Mouse (Mus musculus) intestine, embryonic 14.5 days (tissue): Measurements from ENCODE around the gene Eno2. TPM values are rescaled to one million over a fixed set of nuclear protein-coding genes. Genes with fewer than 3 reads are reported as not detected.

Experiments used
- ATAC-seq: fragments of 200-750 bp; cut with Nextera tagmentation; replicated peaks from 2 replicates; pipeline ENCODE4 v1.8.0; 2017; ENCODE audit warnings: low read depth, moderate number of reproducible peaks, moderate TSS enrichment, moderate library complexity; ENCODE audit not compliant: low FRiP score, low TSS enrichment
- DNase-seq: peaks from one replicate; pipeline ENCODE4 v3.0.0-alpha.2; 2018; ENCODE audit warnings: low spot score
- H3K27ac ChIP-seq: fragments of 300-500 bp; sonication (generic); 2 replicates; pipeline ENCODE4 v1.5.1; 2014; ENCODE audit warnings: low read depth, mild to moderate bottlenecking, control low read depth
- H3K27me3 ChIP-seq: fragments of 300-500 bp; sonication (generic); replicated peaks from 2 replicates; pipeline ENCODE4 v1.6.1; 2014; ENCODE audit warnings: low read length, control low read depth; ENCODE audit not compliant: control insufficient read depth, insufficient read depth
- H3K36me3 ChIP-seq: fragments of 300-500 bp; sonication (generic); 2 replicates; pipeline ENCODE4 v1.6.1; 2014; ENCODE audit warnings: low read length, control low read depth; ENCODE audit not compliant: control insufficient read depth, insufficient read depth
- H3K4me1 ChIP-seq: fragments of 300-500 bp; sonication (generic); replicated peaks from 2 replicates; pipeline ENCODE4 v1.6.1; 2014; ENCODE audit warnings: low read length, control low read depth, mixed read lengths; ENCODE audit not compliant: control insufficient read depth, insufficient read depth
- H3K4me2 ChIP-seq: fragments of 300-500 bp; sonication (generic); 2 replicates; pipeline ENCODE4 v1.6.1; 2014; ENCODE audit warnings: low read length
- H3K4me3 ChIP-seq: fragments of 300-500 bp; sonication (generic); 2 replicates; pipeline ENCODE4 v1.5.1; 2014; ENCODE audit warnings: low read depth, low read length, control low read depth, mixed read lengths
- H3K9ac ChIP-seq: fragments of 300-500 bp; sonication (generic); 2 replicates; pipeline ENCODE4 v1.6.1; 2014; ENCODE audit warnings: mild to moderate bottlenecking, low read length
- H3K9me3 ChIP-seq: fragments of 300-500 bp; sonication (generic); 2 replicates; pipeline ENCODE4 v1.6.1; 2016; ENCODE audit warnings: low read length, control low read depth; ENCODE audit not compliant: control insufficient read depth
- WGBS: fragments of 180-500 bp; shearing (Covaris S2); extraction: QIAGEN DNeasy Blood & Tissue Kit; methylation state at CpG from one replicate; pipeline ENCODE4 v1.1.7; 2014; 5-methylcytosine and 5-hydroxymethylcytosine counted together
- polyA plus RNA-seq: library from polyadenylated mRNA; unstranded; fragments of >200 nt; fragmentation: Nextera tagmentation; extraction: Ambion mirVana; gene quantifications from 2 replicates; pipeline ENCODE4 v1.2.1, GENCODE M21; 2014

Gene Eno2
- polyA plus RNA-seq, 1 experiment from 2014 or later = 8.0 TPM

GRCm38 (mm10) chr6:124765951-124766350 is 3.5 kb downstream of the Eno2 start:
- Histone ChIP-seq H3K9ac (no peak overlapping the region), H3K27me3 (0 out of 2 replicates have a peak, but pooled peaks cover 3% of the 10 kb centered on the region), H3K36me3 (no peaks in the 10 kb centered on the region), H3K4me2 (no peak overlapping the region), H3K4me1 (peaks cover 8% of the 10 kb centered on the region), H3K4me3 (no peak overlapping the region), H3K9me3 (no peaks in the 10 kb centered on the region), H3K27ac (no peak overlapping the region)
- DNase-seq = no peak
- 87% methylated on average over 7 of the region's 7 CpGs for WGBS
- no peak for ATAC-seq

- H3K9ac ChIP-seq = peak overlapping the region; percentile 0; the same call in 1 of the 2 replicates
- no peaks in the 10 kb centered on the region for H3K27me3 ChIP-seq
- H3K36me3 ChIP-seq = no peaks in the 10 kb centered on the region
- peak; percentile 94 for DNase-seq
- peak overlapping the region; percentile 95 for H3K27ac ChIP-seq
- H3K4me2 ChIP-seq = peak overlapping the region; percentile 70
- WGBS = under 1% methylated on average over 5 of the region's 5 CpGs
- H3K4me3 ChIP-seq = no peak overlapping the region
- H3K4me1 ChIP-seq = peaks cover 30% of the 10 kb centered on the region
- peak; percentile 23 for ATAC-seq
- no peaks in the 10 kb centered on the region for H3K9me3 ChIP-seq
Measured at GRCm38 (mm10) chr6:124759259-124759658, 10.2 kb downstream of the Eno2 start.

- WGBS = 50% methylated on average over 2 of the region's 2 CpGs
- H3K9me3 ChIP-seq = no peaks in the 10 kb centered on the region
- no peak for ATAC-seq
- H3K4me1 ChIP-seq = peaks cover 34% of the 10 kb centered on the region
- peak overlapping the region; percentile 95 for H3K27ac ChIP-seq
- H3K4me2 ChIP-seq = peak overlapping the region; percentile 70
- H3K27me3 ChIP-seq = no peaks in the 10 kb centered on the region
- peak overlapping the region; percentile 0 for H3K9ac ChIP-seq
- no peaks in the 10 kb centered on the region for H3K36me3 ChIP-seq
- no peak for DNase-seq
- no peak overlapping the region for H3K4me3 ChIP-seq
Measured at GRCm38 (mm10) chr6:124758849-124759232, 10.6 kb downstream of the Eno2 start.

GRCm38 (mm10) chr6:124757909-124758848 is 11.3 kb downstream of the Eno2 start:
- peak overlapping the region; percentile 70 for H3K4me2 ChIP-seq
- no peaks in the 10 kb centered on the region for H3K27me3 ChIP-seq

GRCm38 (mm10) chr6:124757351-124757880 is 12.1 kb downstream of the Eno2 start:
- Histone ChIP-seq H3K36me3 (peaks cover 7% of the 10 kb centered on the region), H3K27ac (peak overlapping the region; percentile 95), H3K4me3 (peak overlapping the region; percentile 80), H3K27me3 (no peaks in the 10 kb centered on the region), H3K4me2 (peak overlapping the region; percentile 70), H3K4me1 (peaks cover 36% of the 10 kb centered on the region), H3K9me3 (no peaks in the 10 kb centered on the region), H3K9ac (peak overlapping the region; percentile 92)
- ATAC-seq (no peak), DNase-seq (no peak)
- 10% methylated on average over 5 of the region's 5 CpGs for WGBS

More at GRCm38 (mm10) chr6:124757909-124758848, 11.3 kb downstream of the Eno2 start:
- ATAC-seq = no peak
- DNase-seq = peak; percentile 73
- peak overlapping the region; percentile 80 for H3K4me3 ChIP-seq
- peak overlapping the region; percentile 92 for H3K9ac ChIP-seq
- WGBS = 38% methylated on average over 5 of the region's 5 CpGs
- peak overlapping the region; percentile 95 for H3K27ac ChIP-seq
- peaks cover 36% of the 10 kb centered on the region for H3K4me1 ChIP-seq
- H3K36me3 ChIP-seq = peaks cover 2% of the 10 kb centered on the region; the same call in 1 of the 2 replicates
- no peaks in the 10 kb centered on the region for H3K9me3 ChIP-seq

GRCm38 (mm10) chr6:124756652-124757350 is 12.7 kb downstream of the Eno2 start:
- Histone ChIP-seq H3K4me2 (peak overlapping the region; percentile 70), H3K4me1 (peaks cover 36% of the 10 kb centered on the region), H3K27me3 (no peaks in the 10 kb centered on the region), H3K9ac (peak overlapping the region; percentile 92), H3K9me3 (no peaks in the 10 kb centered on the region), H3K27ac (peak overlapping the region; percentile 95), H3K36me3 (peaks cover 7% of the 10 kb centered on the region), H3K4me3 (peak overlapping the region; percentile 80)
- DNase-seq = peak; percentile 90
- WGBS = under 1% methylated on average over 48 of the region's 54 CpGs
- ATAC-seq = peak; percentile 75

GRCm38 (mm10) chr6:124755831-124756595 is 13.5 kb downstream of the Eno2 start, which contains the start of the genes Gm45234 and Atn1:
Gm45234 (minus strand) TSS chr6:124756021.
Atn1 (minus strand) TSS chr6:124756524.
- WGBS = 0% methylated on average over 62 of the region's 100 CpGs
- Histone ChIP-seq H3K36me3 (peaks cover 7% of the 10 kb centered on the region), H3K4me2 (peak within 1 kb of the TSS; percentile 70), H3K9ac (peak within 1 kb of the TSS; percentile 92), H3K27ac (peak within 1 kb of the TSS; percentile 95), H3K9me3 (no peaks in the 10 kb centered on the region), H3K4me1 (peaks cover 36% of the 10 kb centered on the region), H3K4me3 (peak within 1 kb of the TSS; percentile 80), H3K27me3 (no peaks in the 10 kb centered on the region)
- peak; percentile 85 for DNase-seq
- ATAC-seq = peak; percentile 67

- DNase-seq (no peak), ATAC-seq (no peak)
- peak overlapping the region; percentile 80 for H3K4me3 ChIP-seq
- peak overlapping the region; percentile 70 for H3K4me2 ChIP-seq
- H3K27ac ChIP-seq = peak overlapping the region; percentile 95; the same call in 1 of the 2 replicates
- WGBS = 7% methylated on average over 3 of the region's 3 CpGs
- no peaks in the 10 kb centered on the region for H3K9me3 ChIP-seq
- peak overlapping the region; percentile 92 for H3K9ac ChIP-seq
- H3K36me3 ChIP-seq = peaks cover 7% of the 10 kb centered on the region
- H3K4me1 ChIP-seq = peaks cover 36% of the 10 kb centered on the region
- H3K27me3 ChIP-seq = no peaks in the 10 kb centered on the region
Measured at GRCm38 (mm10) chr6:124755306-124755705, 14.2 kb downstream of the Eno2 start.
